Mouse (Mus musculus) olfactory bulb, adult 2 months (tissue): Measurements from ENCODE around the gene Mei1.

Source experiments
- CTCF ChIP-seq: fragments of 200-500 bp; IDR thresholded peaks from 2 replicates; pipeline ENCODE4 v1.5.1; 2012; ENCODE audit warnings: low read depth, mild to moderate bottlenecking, low read length, moderate library complexity; ENCODE audit not compliant: insufficient read depth
- POLR2A ChIP-seq: fragments of 200-500 bp; IDR thresholded peaks from 2 replicates; pipeline ENCODE4 v1.6.1; 2012; ENCODE audit warnings: mild to moderate bottlenecking, low read depth, low read length, moderate library complexity; ENCODE audit not compliant: insufficient read depth

DNA sequence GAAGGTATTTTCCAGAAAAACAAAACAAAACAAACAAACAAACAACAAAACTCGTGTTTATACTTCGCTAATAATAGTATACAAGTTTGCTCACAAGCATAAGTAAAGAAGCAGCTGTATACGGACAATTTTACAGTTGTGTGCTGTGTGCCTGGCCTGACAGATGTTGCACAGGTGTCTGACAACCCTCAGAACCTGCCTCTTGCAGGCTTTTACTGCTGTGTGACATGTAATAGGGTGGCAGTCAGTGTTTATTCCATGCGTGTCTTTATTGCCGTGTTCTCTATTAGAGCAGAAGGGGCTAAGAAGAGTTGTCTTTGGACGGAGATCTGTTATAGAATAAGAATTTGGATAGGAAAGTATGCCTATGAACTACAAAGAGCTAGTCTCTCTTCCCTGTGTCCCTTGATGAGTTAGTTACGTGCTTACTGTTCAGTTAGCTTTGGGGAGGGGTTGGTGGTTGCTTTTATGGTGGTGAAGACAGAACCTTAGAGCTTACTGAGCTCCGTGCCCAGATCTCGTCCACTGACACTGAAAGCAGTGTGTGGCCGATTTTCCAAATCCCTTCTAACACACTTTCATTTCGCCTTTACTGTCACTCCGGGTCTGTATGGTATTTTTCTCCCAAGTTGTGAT lies 92.3 kb downstream of the Mei1 start:
- TF ChIP-seq CTCF: no peak
- no peak for TF ChIP-seq POLR2A
